Mouse (Mus musculus): ENCODE measurements around the gene Smco4.
A peak's percentile ranks its signal among the peaks of the same experiment; 100 is the strongest.
"Not testable (repeated sequence)": the region's sequence is repeated elsewhere in the genome, so short reads cannot be mapped to it uniquely, and the experiment has no call there.

DNA sequence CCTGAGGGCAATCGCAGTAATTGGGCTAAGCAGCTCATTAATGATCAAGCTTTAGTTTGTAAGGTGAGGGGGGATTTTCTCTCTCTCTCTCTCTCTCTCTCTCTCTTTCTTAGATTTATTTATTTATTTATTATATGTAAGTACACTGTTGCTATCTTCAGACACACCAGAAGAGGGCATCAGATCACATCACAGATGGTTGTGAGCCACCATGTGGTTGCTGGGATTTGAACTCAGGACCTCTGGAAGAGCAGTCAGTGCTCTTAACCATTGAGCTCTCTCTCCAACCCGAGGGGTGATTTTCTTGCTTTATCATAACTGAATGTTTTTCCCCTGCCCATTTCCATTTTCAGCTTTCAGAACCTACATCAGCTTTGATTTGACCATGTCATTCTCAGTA is 2.0 kb downstream of the Smco4 start:
- not testable (repeated sequence) for TF ChIP-seq KAT2A (IDR thresholded peaks at IDR 0.05; ENCODE audit: insufficient replicate concordance, low read length); ZC3H11A (IDR thresholded peaks at IDR 0.05; ENCODE audit: low read depth, low read length); EP300 (IDR thresholded peaks at IDR 0.05; ENCODE audit: low read length); POLR2A (IDR thresholded peaks at IDR 0.05; ENCODE audit: low read depth, low read length); RAD21 (IDR thresholded peaks at IDR 0.05; ENCODE audit: low read depth, low read length); CTCF (conservative IDR thresholded peaks at IDR 0.05 in 1 of 2, IDR thresholded peaks at IDR 0.05 in 1 of 2; ENCODE audit: low read depth in 2 of 2, low read length in 2 of 2); JUN (IDR thresholded peaks at IDR 0.05; ENCODE audit: insufficient read depth, low read depth, low read length); JUND (conservative IDR thresholded peaks at IDR 0.05; ENCODE audit: low read depth, low read length); POLR2AphosphoS2 (IDR thresholded peaks at IDR 0.05; ENCODE audit: low read depth, low read length); MAFK (IDR thresholded peaks at IDR 0.05; ENCODE audit: insufficient replicate concordance, low read length); RCOR1 (conservative IDR thresholded peaks at IDR 0.05; ENCODE audit: low read depth, low read length)
- TF ChIP-seq SMC3 (IDR thresholded peaks at IDR 0.05; ENCODE audit: low read depth, low read length) = 0 out of 2 replicates have a peak, but pooled peaks have one; percentile 11
